Mouse (Mus musculus) adipocyte (in vitro differentiated cells): ENCODE measurements at regions not wholly inside any gene's neighbourhood (a gene's known extent, or its start where the extent isn't known, plus 50 kb on each side); places are given as distances from the start of the nearest gene placed in this dataset.

Experiments used
- DNase-seq: peaks from one replicate; pipeline ENCODE4 v3.0.0-alpha.2; 2016; ENCODE audit warnings: low spot score

DNA sequence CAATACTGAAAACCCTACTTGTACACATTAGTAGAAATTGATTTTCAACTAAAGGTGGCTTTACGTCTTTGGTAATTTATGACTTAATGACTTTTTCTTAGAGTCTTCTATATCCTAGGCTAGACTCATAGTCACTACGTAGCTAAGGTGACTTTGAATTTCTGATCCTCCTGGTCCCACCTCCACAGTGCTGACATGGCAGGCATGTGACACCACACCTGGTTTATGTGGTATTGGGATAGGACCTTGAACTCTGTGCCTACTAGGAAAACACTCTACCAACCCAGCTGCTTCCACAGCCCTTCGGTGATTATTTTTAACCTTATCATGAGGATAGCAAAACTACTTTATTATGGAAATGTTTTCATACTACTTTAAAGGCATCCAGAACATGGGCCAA lies 51.5 kb upstream of the D7Ertd443e start:
- no peak for DNase-seq

DNA sequence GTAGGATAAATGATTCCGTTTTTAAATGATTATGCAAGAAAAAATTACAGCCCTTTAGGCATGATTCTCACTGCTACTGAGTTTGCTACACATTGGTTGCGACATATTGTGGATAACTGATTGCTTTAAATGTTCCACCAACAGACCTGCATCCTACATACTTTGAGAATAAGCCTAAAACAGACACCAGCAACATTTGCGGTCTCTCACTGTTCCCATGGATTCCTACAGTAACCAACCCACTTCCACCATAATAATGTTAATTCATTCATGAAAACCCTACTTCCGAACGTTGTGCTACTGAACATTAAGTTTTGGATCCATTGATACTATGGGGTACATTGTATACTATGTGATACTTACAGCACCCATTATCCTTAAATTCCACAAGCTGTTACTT lies 53.8 kb upstream of the D7Ertd443e start:
- DNase-seq, result no peak

GRCm38 (mm10) chr7:134445008-134445806 lies 59.7 kb upstream of the D7Ertd443e start:
- DNase-seq, result no peak

DNA sequence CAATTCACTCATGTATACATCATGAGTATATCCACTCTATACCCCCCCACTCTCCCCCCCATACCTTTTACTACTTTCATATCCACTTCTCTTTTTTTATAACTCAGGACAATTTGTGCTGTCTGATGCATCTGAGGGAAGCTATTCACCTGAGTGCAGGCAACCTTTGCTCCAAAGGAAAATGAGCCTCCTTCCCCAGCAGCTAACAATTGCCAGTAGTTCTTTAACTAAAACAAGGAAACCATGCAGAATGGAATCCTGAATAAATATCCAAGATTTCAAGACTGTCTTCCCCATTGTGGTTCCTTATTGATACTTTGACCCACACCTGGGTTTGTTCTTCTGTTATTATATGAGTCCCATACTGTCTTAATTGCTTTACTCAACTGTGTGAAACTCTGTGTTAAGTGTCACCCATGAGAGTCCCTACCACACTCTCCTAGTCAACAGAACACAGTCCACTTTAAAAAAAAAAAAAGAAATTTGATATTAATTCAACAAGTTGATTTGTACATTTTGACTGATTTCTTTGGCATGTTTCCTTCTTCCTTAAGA lies 62.3 kb upstream of the D7Ertd443e start:
- DNase-seq, result no peak

DNA sequence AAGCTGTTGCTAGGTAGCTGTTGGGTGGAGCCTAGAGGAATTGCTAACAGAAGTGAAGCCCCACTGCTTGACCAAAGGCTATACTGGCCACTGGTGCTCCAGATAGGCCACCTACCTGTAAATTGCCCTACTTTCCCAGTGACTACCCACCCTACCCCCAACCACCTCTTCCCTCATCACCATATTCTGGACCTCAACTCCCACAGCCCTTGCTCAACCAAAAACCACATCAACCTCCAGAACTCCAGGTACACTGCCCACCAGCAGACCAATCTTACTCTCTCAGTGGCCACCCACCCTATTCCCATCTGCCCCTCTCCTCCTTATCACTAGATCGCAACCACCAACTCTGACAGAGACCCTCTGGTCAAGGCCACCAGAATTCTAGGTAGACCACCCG lies 63.4 kb upstream of the D7Ertd443e start:
- no peak for DNase-seq

- DNase-seq, result peak; percentile 70
Measured at GRCm38 (mm10) chr7:134462677-134463076, 77.2 kb upstream of the D7Ertd443e start.

- DNase-seq, result no peak
Measured at GRCm38 (mm10) chr7:134463380-134463779, 77.9 kb upstream of the D7Ertd443e start.

DNA sequence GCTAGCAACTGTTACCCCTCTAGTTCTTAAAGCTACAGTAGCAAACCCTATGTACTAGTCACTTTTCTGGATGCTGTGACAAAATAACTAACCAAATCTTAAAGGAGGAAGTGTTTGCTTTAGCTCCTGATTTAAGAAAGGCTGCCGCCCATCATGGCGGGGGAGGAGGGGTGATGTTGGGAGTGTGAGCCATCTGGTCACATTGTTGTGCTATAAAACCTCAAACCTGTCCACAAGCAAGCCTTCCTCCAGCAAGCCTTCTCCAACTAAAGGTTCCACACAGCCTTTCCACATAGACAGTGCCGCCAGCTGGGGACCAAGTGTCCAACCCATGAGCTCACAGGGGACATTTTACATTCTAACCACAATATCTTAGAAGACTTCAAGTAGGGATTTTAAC lies 81.8 kb upstream of the D7Ertd443e start:
- no peak for DNase-seq

GRCm38 (mm10) chr7:134471286-134471685 lies 85.8 kb upstream of the D7Ertd443e start:
- peak; percentile 14 for DNase-seq

DNA sequence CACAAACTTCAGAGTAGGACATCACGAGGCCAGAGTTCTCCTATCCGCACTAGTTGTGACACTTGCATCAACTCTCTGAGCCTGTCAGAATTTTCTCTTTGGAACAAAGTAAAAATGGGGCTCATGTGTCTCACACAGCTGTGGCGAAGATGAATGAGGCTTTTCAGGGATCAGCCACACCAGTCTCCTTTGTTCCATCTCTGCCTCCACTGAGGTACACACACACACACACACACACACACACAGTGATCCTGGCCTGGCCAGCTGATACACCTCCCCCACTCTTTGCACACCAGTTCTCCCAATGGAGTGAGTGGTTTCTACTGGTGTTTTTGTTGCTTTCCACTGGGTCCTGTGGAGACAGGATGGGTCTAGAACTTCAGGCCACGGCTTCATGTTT lies 105.9 kb upstream of the D7Ertd443e start:
- no peak for DNase-seq

GRCm38 (mm10) chr7:134497219-134497618 lies 111.8 kb upstream of the D7Ertd443e start:
- DNase-seq, result no peak

- no peak for DNase-seq
Measured at GRCm38 (mm10) chr7:134497870-134498269, 112.4 kb upstream of the D7Ertd443e start.

GRCm38 (mm10) chr7:134498716-134499115 lies 113.3 kb upstream of the D7Ertd443e start:
- DNase-seq, result no peak

GRCm38 (mm10) chr7:134499429-134499828 lies 114.0 kb upstream of the D7Ertd443e start:
- DNase-seq, result no peak

DNA sequence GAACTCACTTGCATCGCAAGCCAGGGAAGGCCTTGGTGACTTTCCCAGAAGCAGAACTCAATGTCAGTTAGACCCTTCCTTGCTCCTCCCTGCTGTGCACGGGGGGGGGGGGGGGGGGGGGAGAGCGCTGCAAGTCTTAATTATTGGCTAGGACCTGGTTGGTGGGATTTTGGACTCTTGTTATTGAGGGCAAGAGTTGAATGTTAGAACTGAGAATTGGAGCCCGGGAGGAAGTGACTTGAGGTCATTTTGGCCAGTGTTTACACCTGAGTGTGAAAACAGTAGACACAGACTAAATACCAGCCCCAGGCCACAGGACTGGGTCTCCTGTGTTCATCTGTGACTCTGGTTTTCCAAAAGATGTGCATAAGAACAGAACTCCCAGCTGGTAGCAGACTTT lies 114.7 kb upstream of the D7Ertd443e start:
- no peak for DNase-seq

DNA sequence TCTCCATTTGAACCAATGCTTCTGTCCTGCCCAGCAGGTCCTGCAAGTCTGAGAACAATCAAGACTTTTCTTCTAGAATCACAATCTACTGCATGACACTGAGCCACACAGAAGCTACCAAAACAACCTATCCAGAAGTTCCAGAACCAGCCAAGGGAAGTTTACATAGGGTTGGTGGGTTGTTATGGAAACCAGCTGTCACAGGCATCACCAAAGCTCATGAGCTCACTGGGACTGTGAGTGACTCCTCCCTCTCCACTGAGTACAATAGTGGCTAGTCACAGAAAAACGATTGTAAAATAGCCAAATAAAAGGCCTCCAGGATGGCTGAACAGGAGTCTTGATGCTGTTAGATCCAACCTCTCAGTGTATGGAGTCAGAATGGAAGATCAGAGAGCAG lies 115.6 kb upstream of the D7Ertd443e start:
- no peak for DNase-seq

DNA sequence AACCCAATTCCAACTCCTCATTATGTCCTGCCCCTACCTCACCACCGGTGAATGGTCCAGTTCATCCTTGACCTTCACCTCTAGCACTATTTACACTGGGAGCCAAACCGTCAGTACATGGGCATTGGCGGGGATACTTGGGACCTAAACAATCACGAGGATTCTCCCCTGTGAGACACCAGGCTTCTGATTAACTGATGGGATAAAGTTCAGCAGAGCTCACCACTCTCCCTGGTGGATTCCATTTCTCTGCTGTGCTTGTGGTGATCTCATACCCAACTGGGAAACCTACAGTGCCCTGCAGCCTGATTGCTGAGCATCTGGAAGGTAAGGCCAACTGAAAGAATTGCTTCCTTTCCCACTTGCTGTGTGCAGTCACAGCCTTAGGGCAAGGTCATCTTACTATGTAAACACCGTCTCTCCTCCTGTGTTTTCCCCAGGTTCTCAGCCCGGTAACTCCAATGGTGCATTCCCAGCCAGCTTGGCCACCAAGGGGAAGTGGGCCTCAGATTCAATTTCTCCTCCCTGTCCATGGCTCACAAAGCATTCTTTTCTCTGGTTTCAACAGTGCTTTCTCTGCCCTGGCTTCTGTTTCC lies 125.0 kb upstream of the D7Ertd443e start:
- no peak for DNase-seq

DNA sequence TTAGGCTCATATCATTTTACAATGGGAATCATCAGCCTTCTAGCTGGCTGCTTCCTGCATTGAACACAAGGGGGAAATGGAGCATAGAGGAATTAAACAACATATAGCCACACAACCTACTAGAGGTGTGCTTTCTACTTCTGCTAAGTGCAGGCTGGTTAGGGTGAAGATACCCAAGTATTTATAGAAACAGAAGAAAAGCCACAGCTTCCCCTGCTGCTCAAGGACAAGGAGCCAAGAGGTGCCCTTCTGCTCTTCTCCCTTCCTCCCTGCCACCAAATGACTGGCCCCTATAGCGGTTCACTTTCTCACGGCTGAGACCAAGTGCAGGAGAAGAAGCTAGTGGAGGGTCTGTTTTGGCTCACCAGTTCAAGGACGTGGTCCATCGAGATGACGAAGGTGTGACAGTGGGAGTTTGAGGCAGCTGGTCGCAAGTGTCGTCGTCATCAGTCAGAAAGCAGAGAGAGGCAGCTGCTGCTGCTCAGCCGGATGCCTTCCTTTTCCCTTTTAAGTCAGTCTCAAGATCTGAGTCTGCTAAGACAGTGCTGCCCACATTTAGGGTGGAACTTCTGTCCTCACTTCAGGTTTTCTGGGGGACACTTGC lies 134.0 kb upstream of the D7Ertd443e start:
- no peak for DNase-seq

GRCm38 (mm10) chr7:134523897-134524296 lies 138.4 kb upstream of the D7Ertd443e start:
- DNase-seq, result no peak

GRCm38 (mm10) chr7:134525041-134525440 lies 139.6 kb upstream of the D7Ertd443e start:
- DNase-seq, result no peak

- DNase-seq, result no peak
Measured at GRCm38 (mm10) chr7:134525461-134525860, 140.0 kb upstream of the D7Ertd443e start.

DNA sequence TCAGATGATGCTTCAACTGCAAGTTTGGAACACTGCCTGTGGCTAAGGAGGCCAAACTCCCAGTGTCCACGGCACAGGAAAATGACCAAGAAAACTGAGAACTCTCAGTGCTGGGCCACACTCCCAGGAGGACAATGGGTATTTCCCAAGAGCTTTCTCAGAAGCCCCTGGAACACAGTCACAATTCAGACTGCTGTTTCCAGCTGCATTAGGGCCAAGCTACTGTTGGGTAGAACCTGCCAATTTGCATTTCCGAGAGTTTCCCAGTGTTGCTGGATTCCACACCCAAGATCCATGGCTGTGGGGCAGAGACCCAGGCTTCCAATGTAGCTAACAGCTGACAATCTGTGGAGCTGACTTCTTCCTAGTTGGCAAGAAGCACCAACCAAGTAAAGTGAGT lies 141.9 kb upstream of the D7Ertd443e start:
- DNase-seq, result peak; percentile 78

- peak; percentile 15 for DNase-seq
Measured at GRCm38 (mm10) chr7:134528026-134528425, 142.4 kb upstream of the Dock1 start.
